Mouse (Mus musculus) midbrain, embryonic 11.5 days (tissue): ENCODE measurements at regions not wholly inside any gene's neighbourhood (a gene's known extent, or its start where the extent isn't known, plus 50 kb on each side); places are given as distances from the start of the nearest gene placed in this dataset.
A peak's percentile ranks its signal among the peaks of the same experiment; 100 is the strongest.

Experiments
- ATAC-seq: fragments of 200-750 bp; cut with Nextera tagmentation; 2 replicates; pipeline ENCODE4 v1.8.0; 2017; ENCODE audit warnings: moderate TSS enrichment, moderate library complexity; ENCODE audit not compliant: low FRiP score
- DNase-seq: peaks from one replicate; pipeline ENCODE4 v3.0.0; 2015; ENCODE audit warnings: low spot score; ENCODE audit errors: missing footprints
- H3K27ac ChIP-seq: fragments of 300-500 bp; sonication (generic); 2 replicates; pipeline ENCODE4 v1.5.1; 2014; ENCODE audit warnings: low read depth, low read length
- H3K27me3 ChIP-seq: fragments of 300-500 bp; sonication (generic); 2 replicates; pipeline ENCODE4 v1.6.1; 2014; ENCODE audit warnings: mild to moderate bottlenecking, low read length, moderate library complexity, mixed read lengths; ENCODE audit not compliant: control insufficient read depth, insufficient read depth
- H3K36me3 ChIP-seq: fragments of 300-500 bp; sonication (generic); 2 replicates; pipeline ENCODE4 v1.6.1; 2014; ENCODE audit warnings: mild to moderate bottlenecking, low read length, moderate library complexity, mixed read lengths; ENCODE audit not compliant: control insufficient read depth, insufficient read depth
- H3K4me1 ChIP-seq: fragments of 300-500 bp; sonication (generic); 2 replicates; pipeline ENCODE4 v1.6.1; 2014; ENCODE audit warnings: low read length; ENCODE audit not compliant: control insufficient read depth, insufficient read depth
- H3K4me2 ChIP-seq: fragments of 300-500 bp; sonication (generic); 2 replicates; pipeline ENCODE4 v1.6.1; 2014; ENCODE audit warnings: mild to moderate bottlenecking, moderate library complexity
- H3K4me3 ChIP-seq: fragments of 300-500 bp; sonication (generic); 2 replicates; pipeline ENCODE4 v1.5.1; 2014; ENCODE audit warnings: low read depth, low read length
- H3K9ac ChIP-seq: fragments of 300-500 bp; sonication (generic); 2 replicates; pipeline ENCODE4 v1.6.1; 2014; ENCODE audit warnings: low read length
- H3K9me3 ChIP-seq: fragments of 300-500 bp; sonication (generic); 2 replicates; pipeline ENCODE4 v1.6.1; 2016; ENCODE audit warnings: low read length; ENCODE audit not compliant: control insufficient read depth
- WGBS: fragments of 180-500 bp; shearing (Covaris S2); extraction: QIAGEN DNeasy Blood & Tissue Kit; methylation state at CpG from one replicate; pipeline ENCODE4 v1.1.7; 2014; 5-methylcytosine and 5-hydroxymethylcytosine counted together

- Histone ChIP-seq H3K4me2 (no peak overlapping the region), H3K4me3 (no peak overlapping the region), H3K27ac (no peak overlapping the region), H3K9ac (no peak overlapping the region), H3K27me3 (no peaks in the 10 kb centered on the region), H3K4me1 (no peaks in the 10 kb centered on the region), H3K9me3 (no peaks in the 10 kb centered on the region), H3K36me3 (no peaks in the 10 kb centered on the region)
- ATAC-seq (no peak), DNase-seq (no peak)
- 87% methylated on average over 3 of the region's 3 CpGs for WGBS
Observed at GRCm38 (mm10) chr13:102315921-102316692, 377.3 kb upstream of the Cd180 start.

GRCm38 (mm10) chr13:102318891-102319404 lies 374.4 kb upstream of the Cd180 start:
- ATAC-seq = no peak

GRCm38 (mm10) chr13:102319453-102319852 lies 373.9 kb upstream of the Cd180 start:
- 86% methylated on average over 2 of the region's 2 CpGs for WGBS
- ATAC-seq (no peak), DNase-seq (peak; percentile 80)

More at GRCm38 (mm10) chr13:102318891-102319404, 374.4 kb upstream of the Cd180 start:
- no peak overlapping the region for H3K9ac ChIP-seq
- no peaks in the 10 kb centered on the region for H3K36me3 ChIP-seq
- DNase-seq = no peak
- WGBS = 93% methylated on average over 4 of the region's 4 CpGs
- H3K27ac ChIP-seq = no peak overlapping the region
- no peak overlapping the region for H3K4me3 ChIP-seq
- no peaks in the 10 kb centered on the region for H3K27me3 ChIP-seq
- H3K9me3 ChIP-seq = no peaks in the 10 kb centered on the region
- no peaks in the 10 kb centered on the region for H3K4me1 ChIP-seq
- no peak overlapping the region for H3K4me2 ChIP-seq

GRCm38 (mm10) chr13:102323876-102324275 lies 369.5 kb upstream of the Cd180 start:
- H3K36me3 ChIP-seq = no peaks in the 10 kb centered on the region
- H3K9me3 ChIP-seq = no peaks in the 10 kb centered on the region
- 94% methylated on average over 3 of the region's 3 CpGs for WGBS
- no peak overlapping the region for H3K4me2 ChIP-seq
- H3K27ac ChIP-seq = no peak overlapping the region
- ATAC-seq (no peak), DNase-seq (no peak)
- no peak overlapping the region for H3K9ac ChIP-seq
- no peaks in the 10 kb centered on the region for H3K4me1 ChIP-seq
- no peaks in the 10 kb centered on the region for H3K27me3 ChIP-seq
- H3K4me3 ChIP-seq = no peak overlapping the region

More at GRCm38 (mm10) chr13:102319453-102319852, 373.9 kb upstream of the Cd180 start:
- Histone ChIP-seq H3K36me3 (no peaks in the 10 kb centered on the region), H3K9ac (no peak overlapping the region), H3K27me3 (no peaks in the 10 kb centered on the region), H3K9me3 (no peaks in the 10 kb centered on the region), H3K4me3 (no peak overlapping the region), H3K4me1 (no peaks in the 10 kb centered on the region), H3K27ac (no peak overlapping the region), H3K4me2 (no peak overlapping the region)

GRCm38 (mm10) chr13:102326003-102326402 lies 367.4 kb upstream of the Cd180 start:
- 90% methylated on average over 2 of the region's 2 CpGs for WGBS
- Histone ChIP-seq H3K9ac (no peak overlapping the region), H3K27me3 (no peaks in the 10 kb centered on the region), H3K27ac (no peak overlapping the region), H3K4me3 (no peak overlapping the region), H3K36me3 (no peaks in the 10 kb centered on the region), H3K4me1 (no peaks in the 10 kb centered on the region), H3K4me2 (no peak overlapping the region), H3K9me3 (no peaks in the 10 kb centered on the region)
- ATAC-seq = no peak
- no peak for DNase-seq

- ATAC-seq (no peak), DNase-seq (no peak)
- H3K36me3 ChIP-seq = no peaks in the 10 kb centered on the region
- no peak overlapping the region for H3K4me3 ChIP-seq
- H3K27ac ChIP-seq = no peak overlapping the region
- no peak overlapping the region for H3K9ac ChIP-seq
- no peak overlapping the region for H3K4me2 ChIP-seq
- no peaks in the 10 kb centered on the region for H3K4me1 ChIP-seq
- no peaks in the 10 kb centered on the region for H3K27me3 ChIP-seq
- 67% methylated on average over 2 of the region's 2 CpGs for WGBS
- no peaks in the 10 kb centered on the region for H3K9me3 ChIP-seq
Observed at GRCm38 (mm10) chr13:102326544-102326943, 366.8 kb upstream of the Cd180 start.

GRCm38 (mm10) chr13:102333667-102334066 lies 359.7 kb upstream of the Cd180 start:
- no peaks in the 10 kb centered on the region for H3K9me3 ChIP-seq
- no peaks in the 10 kb centered on the region for H3K4me1 ChIP-seq
- no peak for ATAC-seq

GRCm38 (mm10) chr13:102334131-102334534 lies 359.2 kb upstream of the Cd180 start:
- no peaks in the 10 kb centered on the region for H3K27me3 ChIP-seq
- no peaks in the 10 kb centered on the region for H3K9me3 ChIP-seq
- no peaks in the 10 kb centered on the region for H3K36me3 ChIP-seq
- H3K4me3 ChIP-seq = no peak overlapping the region
- DNase-seq (no peak), ATAC-seq (no peak)
- H3K4me1 ChIP-seq = no peaks in the 10 kb centered on the region
- no peak overlapping the region for H3K27ac ChIP-seq
- H3K9ac ChIP-seq = no peak overlapping the region
- H3K4me2 ChIP-seq = no peak overlapping the region
- WGBS = 87% methylated on average over 13 of the region's 13 CpGs

More at GRCm38 (mm10) chr13:102333667-102334066, 359.7 kb upstream of the Cd180 start:
- H3K27me3 ChIP-seq = no peaks in the 10 kb centered on the region
- no peak for DNase-seq
- H3K4me3 ChIP-seq = no peak overlapping the region
- H3K36me3 ChIP-seq = no peaks in the 10 kb centered on the region
- no peak overlapping the region for H3K4me2 ChIP-seq
- H3K9ac ChIP-seq = no peak overlapping the region
- no peak overlapping the region for H3K27ac ChIP-seq
- 66% methylated on average over 1 of the region's 1 CpGs for WGBS

GRCm38 (mm10) chr13:102343236-102343635 lies 350.1 kb upstream of the Cd180 start:
- Histone ChIP-seq H3K27ac (no peak overlapping the region), H3K9me3 (no peaks in the 10 kb centered on the region), H3K4me3 (no peak overlapping the region), H3K4me2 (no peak overlapping the region), H3K36me3 (no peaks in the 10 kb centered on the region), H3K27me3 (no peaks in the 10 kb centered on the region), H3K4me1 (no peaks in the 10 kb centered on the region), H3K9ac (no peak overlapping the region)
- WGBS = 85% methylated on average over 2 of the region's 2 CpGs
- no peak for DNase-seq
- no peak for ATAC-seq
